Mouse (Mus musculus) hindbrain, embryonic 12.5 days (tissue): ENCODE measurements around the gene Gtdc1. TPM values are rescaled to one million over a fixed set of nuclear protein-coding genes. Genes with fewer than 3 reads are reported as not detected.
A peak's percentile ranks its signal among the peaks of the same experiment; 100 is the strongest.
"Not testable (repeated sequence)": the region's sequence is repeated elsewhere in the genome, so short reads cannot be mapped to it uniquely, and the experiment has no call there.

ENCODE experiments used
- ATAC-seq: fragments of 200-750 bp; cut with Nextera tagmentation; 2 replicates; pipeline ENCODE4 v1.8.0; 2017; ENCODE audit warnings: moderate TSS enrichment; ENCODE audit not compliant: low FRiP score
- H3K27ac ChIP-seq: fragments of 300-500 bp; sonication (generic); 2 replicates; pipeline ENCODE4 v1.5.1; 2016; ENCODE audit warnings: mild to moderate bottlenecking
- H3K27me3 ChIP-seq: fragments of 300-500 bp; sonication (generic); 2 replicates; pipeline ENCODE4 v1.6.1; 2016; ENCODE audit warnings: mild to moderate bottlenecking
- H3K36me3 ChIP-seq: fragments of 300-500 bp; sonication (generic); 2 replicates; pipeline ENCODE4 v1.6.1; 2016; ENCODE audit warnings: mild to moderate bottlenecking
- H3K4me1 ChIP-seq: fragments of 300-500 bp; sonication (generic); 2 replicates; pipeline ENCODE4 v1.6.1; 2016
- H3K4me2 ChIP-seq: fragments of 300-500 bp; sonication (generic); replicated peaks from 2 replicates; pipeline ENCODE4 v1.6.1; 2016; ENCODE audit warnings: mild to moderate bottlenecking
- H3K4me3 ChIP-seq: fragments of 300-500 bp; sonication (generic); 2 replicates; pipeline ENCODE4 v1.5.1; 2016; ENCODE audit warnings: mild to moderate bottlenecking
- H3K9ac ChIP-seq: fragments of 300-500 bp; sonication (generic); 2 replicates; pipeline ENCODE4 v1.6.1; 2016; ENCODE audit warnings: mild to moderate bottlenecking, moderate library complexity
- H3K9me3 ChIP-seq: fragments of 300-500 bp; sonication (generic); replicated peaks from 2 replicates; pipeline ENCODE4 v1.6.1; 2016; ENCODE audit warnings: mild to moderate bottlenecking
- WGBS: fragments of 180-500 bp; shearing (Covaris S2); methylation state at CpG from one replicate; pipeline ENCODE4 v1.1.7; 2016; 5-methylcytosine and 5-hydroxymethylcytosine counted together
- polyA plus RNA-seq: library from polyadenylated mRNA; unstranded; fragments of >200 nt; fragmentation: Nextera tagmentation; extraction: Ambion mirVana; gene quantifications from 2 replicates; pipeline ENCODE4 v1.2.1, GENCODE M21; 2016

Gene Gtdc1
- polyA plus RNA-seq, 1 experiment from 2014 or later: 16.1 TPM

GRCm38 (mm10) chr2:44632584-44632983 is 294.9 kb downstream of the Gtdc1 start:
- peak; percentile 78 for ATAC-seq
- H3K27me3 ChIP-seq: no peaks in the 10 kb centered on the region
- H3K9me3 ChIP-seq: no peaks in the 10 kb centered on the region
- H3K9ac ChIP-seq: no peak overlapping the region
- H3K36me3 ChIP-seq: no peaks in the 10 kb centered on the region
- H3K4me3 ChIP-seq: no peak overlapping the region
- no peaks in the 10 kb centered on the region for H3K4me1 ChIP-seq
- WGBS: 63% methylated on average over 10 of the region's 10 CpGs
- peak overlapping the region; percentile 58 for H3K27ac ChIP-seq
- H3K4me2 ChIP-seq: no peak overlapping the region

GRCm38 (mm10) chr2:44631064-44631463 is 296.4 kb downstream of the Gtdc1 start:
- 62% methylated on average over 3 of the region's 3 CpGs for WGBS
- H3K9me3 ChIP-seq: no peaks in the 10 kb centered on the region
- H3K4me2 ChIP-seq: no peak overlapping the region
- no peak overlapping the region for H3K9ac ChIP-seq
- H3K27me3 ChIP-seq: no peaks in the 10 kb centered on the region
- no peaks in the 10 kb centered on the region for H3K4me1 ChIP-seq
- no peak overlapping the region for H3K4me3 ChIP-seq
- H3K27ac ChIP-seq: no peak overlapping the region
- ATAC-seq: no peak
- no peaks in the 10 kb centered on the region for H3K36me3 ChIP-seq

GRCm38 (mm10) chr2:44628778-44629177 is 298.7 kb downstream of the Gtdc1 start:
- H3K9ac ChIP-seq: no peak overlapping the region
- 0 out of 2 replicates have a peak, but pooled peaks cover 3% of the 10 kb centered on the region for H3K4me1 ChIP-seq
- no peaks in the 10 kb centered on the region for H3K27me3 ChIP-seq
- no peak overlapping the region for H3K27ac ChIP-seq
- no peaks in the 10 kb centered on the region for H3K36me3 ChIP-seq
- WGBS: 88% methylated on average over 1 of the region's 1 CpGs
- no peaks in the 10 kb centered on the region for H3K9me3 ChIP-seq
- ATAC-seq: no peak
- H3K4me2 ChIP-seq: no peak overlapping the region
- no peak overlapping the region for H3K4me3 ChIP-seq

GRCm38 (mm10) chr2:44625154-44625553 is 302.3 kb downstream of the Gtdc1 start:
- Histone ChIP-seq H3K4me3 (no peak overlapping the region), H3K36me3 (no peaks in the 10 kb centered on the region), H3K4me2 (no peak overlapping the region), H3K27ac (no peak overlapping the region), H3K27me3 (no peaks in the 10 kb centered on the region), H3K9ac (no peak overlapping the region), H3K4me1 (0 out of 2 replicates have a peak, but pooled peaks cover 3% of the 10 kb centered on the region), H3K9me3 (no peaks in the 10 kb centered on the region)
- 69% methylated on average over 3 of the region's 3 CpGs for WGBS
- no peak for ATAC-seq

- no peak for ATAC-seq
- 0 out of 2 replicates have a peak, but pooled peaks cover 3% of the 10 kb centered on the region for H3K4me1 ChIP-seq
- 94% methylated on average over 3 of the region's 3 CpGs for WGBS
- H3K4me3 ChIP-seq: no peak overlapping the region
- no peaks in the 10 kb centered on the region for H3K9me3 ChIP-seq
- H3K4me2 ChIP-seq: no peak overlapping the region
- no peak overlapping the region for H3K9ac ChIP-seq
- H3K36me3 ChIP-seq: no peaks in the 10 kb centered on the region
- no peaks in the 10 kb centered on the region for H3K27me3 ChIP-seq
- no peak overlapping the region for H3K27ac ChIP-seq
Observed at GRCm38 (mm10) chr2:44622471-44622870, 305.0 kb downstream of the Gtdc1 start.

- not testable (repeated sequence) for H3K9ac ChIP-seq, ATAC-seq, H3K36me3 ChIP-seq, H3K27ac ChIP-seq, H3K27me3 ChIP-seq, H3K4me2 ChIP-seq, H3K9me3 ChIP-seq, H3K4me3 ChIP-seq, H3K4me1 ChIP-seq
- whole genome bisulfite sequencing: 96% methylated on average over 3 of the region's 3 CpGs
Observed at GRCm38 (mm10) chr2:44599653-44600052, 327.8 kb downstream of the Gtdc1 start.

- Histone ChIP-seq H3K9ac (no peak overlapping the region), H3K27ac (no peak overlapping the region), H3K27me3 (no peaks in the 10 kb centered on the region), H3K4me1 (no peaks in the 10 kb centered on the region), H3K4me3 (no peak overlapping the region), H3K36me3 (no peaks in the 10 kb centered on the region), H3K4me2 (no peak overlapping the region), H3K9me3 (no peaks in the 10 kb centered on the region)
- ATAC-seq: no peak
- 60% methylated on average over 1 of the region's 1 CpGs for WGBS
Observed at GRCm38 (mm10) chr2:44594276-44594675, 333.2 kb downstream of the Gtdc1 start.

- Histone ChIP-seq H3K4me3 (no peak overlapping the region), H3K36me3 (no peaks in the 10 kb centered on the region), H3K9ac (no peak overlapping the region), H3K9me3 (no peaks in the 10 kb centered on the region), H3K4me1 (no peaks in the 10 kb centered on the region), H3K4me2 (no peak overlapping the region), H3K27ac (no peak overlapping the region), H3K27me3 (no peaks in the 10 kb centered on the region)
- WGBS: 62% methylated on average over 4 of the region's 4 CpGs
- no peak for ATAC-seq
Observed at GRCm38 (mm10) chr2:44590881-44591280, 336.6 kb downstream of the Gtdc1 start.

- no peak overlapping the region for H3K9ac ChIP-seq
- no peak for ATAC-seq
- no peak overlapping the region for H3K27ac ChIP-seq
- no peak overlapping the region for H3K4me2 ChIP-seq
- H3K4me3 ChIP-seq: no peak overlapping the region
- H3K27me3 ChIP-seq: no peaks in the 10 kb centered on the region
- no peaks in the 10 kb centered on the region for H3K9me3 ChIP-seq
- no peaks in the 10 kb centered on the region for H3K36me3 ChIP-seq
- no peaks in the 10 kb centered on the region for H3K4me1 ChIP-seq
Observed at GRCm38 (mm10) chr2:44584061-44584460, 343.4 kb downstream of the Gtdc1 start.

- no peak for ATAC-seq
- Histone ChIP-seq H3K9me3 (no peaks in the 10 kb centered on the region), H3K27me3 (no peaks in the 10 kb centered on the region), H3K4me1 (no peaks in the 10 kb centered on the region), H3K4me3 (no peak overlapping the region), H3K4me2 (no peak overlapping the region), H3K36me3 (no peaks in the 10 kb centered on the region), H3K9ac (no peak overlapping the region), H3K27ac (no peak overlapping the region)
Observed at GRCm38 (mm10) chr2:44583491-44583890, 344.0 kb downstream of the Gtdc1 start.

GRCm38 (mm10) chr2:44571810-44572209 is 355.6 kb downstream of the Gtdc1 start:
- H3K4me3 ChIP-seq: no peak overlapping the region
- no peak overlapping the region for H3K9ac ChIP-seq
- no peaks in the 10 kb centered on the region for H3K27me3 ChIP-seq
- no peak overlapping the region for H3K4me2 ChIP-seq
- H3K36me3 ChIP-seq: no peaks in the 10 kb centered on the region
- 57% methylated on average over 3 of the region's 3 CpGs for WGBS
- no peaks in the 10 kb centered on the region for H3K4me1 ChIP-seq
- no peaks in the 10 kb centered on the region for H3K9me3 ChIP-seq
- ATAC-seq: no peak
- no peak overlapping the region for H3K27ac ChIP-seq

- Histone ChIP-seq H3K27me3 (no peaks in the 10 kb centered on the region), H3K4me1 (no peaks in the 10 kb centered on the region), H3K36me3 (no peaks in the 10 kb centered on the region), H3K9ac (no peak overlapping the region), H3K9me3 (no peaks in the 10 kb centered on the region), H3K27ac (no peak overlapping the region), H3K4me2 (no peak overlapping the region; the same call in 1 of the 2 replicates), H3K4me3 (no peak overlapping the region)
- no peak for ATAC-seq
- WGBS: 38% methylated on average over 9 of the region's 9 CpGs
Observed at GRCm38 (mm10) chr2:44571156-44571555, 356.3 kb downstream of the Gtdc1 start.

GRCm38 (mm10) chr2:44569140-44569952 is 358.1 kb downstream of the Gtdc1 start:
- WGBS: 68% methylated on average over 7 of the region's 7 CpGs
- H3K9me3 ChIP-seq: no peaks in the 10 kb centered on the region
- H3K27ac ChIP-seq: no peak overlapping the region
- ATAC-seq: no peak
- H3K27me3 ChIP-seq: no peaks in the 10 kb centered on the region
- H3K36me3 ChIP-seq: no peaks in the 10 kb centered on the region
- H3K4me3 ChIP-seq: no peak overlapping the region
- H3K4me2 ChIP-seq: no peak overlapping the region
- H3K9ac ChIP-seq: no peak overlapping the region
- no peaks in the 10 kb centered on the region for H3K4me1 ChIP-seq
